Mouse (Mus musculus) heart, postnatal 0 days (tissue): ENCODE measurements around the gene Commd1. TPM values are rescaled to one million over a fixed set of nuclear protein-coding genes. Genes with fewer than 3 reads are reported as not detected.

Experiments
- ATAC-seq: fragments of 200-750 bp; cut with Nextera tagmentation; 2 replicates; pipeline ENCODE4 v1.8.0; 2017; ENCODE audit warnings: low read depth, moderate number of reproducible peaks, moderate library complexity; ENCODE audit not compliant: insufficient read depth
- DNase-seq: peaks from one replicate; pipeline ENCODE4 v3.0.0-alpha.2; 2016; ENCODE audit warnings: low spot score
- H3K27ac ChIP-seq: fragments of 300-500 bp; sonication (generic); 2 replicates; pipeline ENCODE4 v1.5.1; 2014; ENCODE audit warnings: low read depth, mild to moderate bottlenecking
- H3K27me3 ChIP-seq: fragments of 300-500 bp; sonication (generic); 2 replicates; pipeline ENCODE4 v1.6.1; 2014; ENCODE audit warnings: low read length, mixed read lengths; ENCODE audit not compliant: control insufficient read depth, insufficient read depth
- H3K36me3 ChIP-seq: fragments of 300-500 bp; sonication (generic); replicated peaks from 2 replicates; pipeline ENCODE4 v1.6.1; 2014; ENCODE audit warnings: low read length, mixed read lengths; ENCODE audit not compliant: control insufficient read depth, insufficient read depth
- H3K4me1 ChIP-seq: fragments of 300-500 bp; sonication (generic); 2 replicates; pipeline ENCODE4 v1.6.1; 2014; ENCODE audit warnings: antibody characterized with exemption; ENCODE audit not compliant: control insufficient read depth, insufficient read depth
- H3K4me2 ChIP-seq: fragments of 300-500 bp; sonication (generic); 2 replicates; pipeline ENCODE4 v1.6.1; 2014; ENCODE audit warnings: low read depth, mild to moderate bottlenecking, low read length, moderate library complexity
- H3K4me3 ChIP-seq: fragments of 300-500 bp; sonication (generic); 2 replicates; pipeline ENCODE4 v1.5.1; 2014; ENCODE audit warnings: low read depth, low read length
- H3K9ac ChIP-seq: fragments of 300-500 bp; sonication (generic); replicated peaks from 2 replicates; pipeline ENCODE4 v1.6.1; 2014; ENCODE audit warnings: low read depth, low read length, mixed read lengths
- H3K9me3 ChIP-seq: fragments of 300-500 bp; sonication (generic); replicated peaks from 2 replicates; pipeline ENCODE4 v1.6.1; 2016; ENCODE audit warnings: low read length; ENCODE audit not compliant: control insufficient read depth
- CTCF ChIP-seq: IDR thresholded peaks from 2 replicates; pipeline ENCODE4 v1.5.1; 2016; ENCODE audit warnings: antibody characterized with exemption, control low read depth, low read depth
- EP300 ChIP-seq: IDR thresholded peaks from 2 replicates; pipeline ENCODE4 v1.6.1; 2016; ENCODE audit warnings: antibody characterized with exemption, low read depth
- WGBS: fragments of 180-500 bp; shearing (Covaris S2); extraction: QIAGEN DNeasy Blood & Tissue Kit; methylation state at CpG from one replicate; pipeline ENCODE4 v1.1.7; 2014; 5-methylcytosine and 5-hydroxymethylcytosine counted together
- polyA plus RNA-seq: library from polyadenylated mRNA; unstranded; fragments of >200 nt; fragmentation: Nextera tagmentation; extraction: Ambion mirVana; gene quantifications from 2 replicates; pipeline ENCODE4 v1.2.1, GENCODE M21; 2015
- total RNA-seq: library from RNA; depleted of rRNA; stranded (reverse); fragments of >200 nt; gene quantifications from 2 replicates; pipeline ENCODE4 v1.2.3, GENCODE M21; 2014; ENCODE audit warnings: low replicate concordance

Gene Commd1
- total and polyA plus RNA-seq, 2 experiments from 2014 or later = 43.5 to 376 TPM

GRCm38 (mm10) chr11:22972746-22973526, 9.2 kb downstream of the Commd1 start:
- peaks cover under 1% of the 10 kb centered on the region; the same call in 1 of the 2 replicates for H3K9me3 ChIP-seq
- DNase-seq (peak; percentile 22), ATAC-seq (peak; percentile 59)
- H3K4me3 ChIP-seq = peak overlapping the region; percentile 62
- peak overlapping the region; percentile 67 for H3K9ac ChIP-seq
- peak overlapping the region; percentile 75 for H3K4me2 ChIP-seq
- no peaks in the 10 kb centered on the region for H3K27me3 ChIP-seq
- peak overlapping the region; percentile 86 for H3K27ac ChIP-seq
- WGBS = 51% methylated on average over 44 of the region's 46 CpGs
- peaks cover 14% of the 10 kb centered on the region; the same call in 1 of the 2 replicates for H3K36me3 ChIP-seq
- peaks cover 10% of the 10 kb centered on the region; the same call in 1 of the 2 replicates for H3K4me1 ChIP-seq
- TF ChIP-seq EP300 = no peak
- no peak for TF ChIP-seq CTCF

DNA sequence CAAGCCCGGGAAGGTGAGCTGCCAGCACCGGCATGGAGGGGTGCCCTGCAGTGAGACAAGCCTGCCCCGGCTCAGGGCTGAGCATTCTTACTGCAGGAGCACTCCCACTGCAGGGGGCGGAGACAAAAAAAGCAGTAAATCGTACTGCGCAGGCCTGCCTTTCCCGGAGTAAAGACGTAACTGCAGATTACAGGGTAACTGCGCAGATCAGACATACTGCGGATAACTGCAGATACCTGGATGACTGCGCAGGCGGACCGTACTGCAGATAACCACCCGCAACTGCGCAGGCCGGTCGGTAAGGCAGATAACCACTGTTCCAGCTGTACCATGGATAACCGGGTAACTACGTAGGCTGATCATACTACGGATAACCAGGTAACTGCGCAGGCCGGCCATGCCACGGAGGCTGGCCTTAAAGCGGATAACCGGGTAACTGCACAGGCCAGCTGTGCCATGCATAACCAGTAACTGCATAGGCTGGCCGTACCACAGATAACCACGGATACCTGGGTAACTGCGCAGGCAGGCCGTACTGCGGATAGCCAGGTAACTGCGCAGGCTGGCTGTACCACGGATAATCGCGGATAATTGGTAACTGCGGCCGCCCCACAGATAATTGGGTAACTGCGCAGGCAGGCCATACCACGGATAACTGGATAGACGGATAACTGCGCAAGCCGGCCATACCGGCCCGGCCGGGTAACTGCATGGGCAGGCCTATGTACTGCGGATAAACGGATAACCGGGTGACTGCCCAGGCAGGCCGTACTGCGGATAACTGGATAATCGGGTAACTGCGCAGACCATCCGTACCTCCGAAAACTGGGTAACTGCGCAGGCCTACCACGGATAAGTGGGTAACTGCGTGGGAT, 10.1 kb downstream of the Commd1 start, which contains the start of gene Zrsr1:
TSS of gene Zrsr1 (plus strand) at position 171 of the 875 bp plus-strand sequence.
- peaks cover 9% of the 10 kb centered on the region for H3K9me3 ChIP-seq
- peak within 1 kb of the TSS; percentile 43 for H3K9ac ChIP-seq
- no peaks in the 10 kb centered on the region for H3K27me3 ChIP-seq
- peaks cover 10% of the 10 kb centered on the region; the same call in 1 of the 2 replicates for H3K4me1 ChIP-seq
- peak within 1 kb of the TSS; percentile 86 for H3K27ac ChIP-seq
- H3K4me3 ChIP-seq = peak within 1 kb of the TSS; percentile 62
- DNase-seq (peak; percentile 43), ATAC-seq (peak; percentile 54)
- TF ChIP-seq EP300 = no peak
- no peak for TF ChIP-seq CTCF
- peaks cover 11% of the 10 kb centered on the region; the same call in 1 of the 2 replicates for H3K36me3 ChIP-seq
- 50% methylated on average over 56 of the region's 56 CpGs for WGBS
- peak within 1 kb of the TSS; percentile 75 for H3K4me2 ChIP-seq

GRCm38 (mm10) chr11:22970546-22970945, 11.6 kb downstream of the Commd1 start:
- DNase-seq = no peak
- Histone ChIP-seq H3K4me2 (no peak overlapping the region), H3K36me3 (peaks cover 16% of the 10 kb centered on the region; the same call in 1 of the 2 replicates), H3K4me3 (no peak overlapping the region), H3K9me3 (peaks cover 18% of the 10 kb centered on the region), H3K4me1 (peaks cover 8% of the 10 kb centered on the region; the same call in 1 of the 2 replicates), H3K27ac (no peak overlapping the region), H3K27me3 (no peaks in the 10 kb centered on the region), H3K9ac (no peak overlapping the region)
- ATAC-seq = no peak
- TF ChIP-seq CTCF = no peak
- no peak for TF ChIP-seq EP300
- 93% methylated on average over 1 of the region's 1 CpGs for WGBS

DNA sequence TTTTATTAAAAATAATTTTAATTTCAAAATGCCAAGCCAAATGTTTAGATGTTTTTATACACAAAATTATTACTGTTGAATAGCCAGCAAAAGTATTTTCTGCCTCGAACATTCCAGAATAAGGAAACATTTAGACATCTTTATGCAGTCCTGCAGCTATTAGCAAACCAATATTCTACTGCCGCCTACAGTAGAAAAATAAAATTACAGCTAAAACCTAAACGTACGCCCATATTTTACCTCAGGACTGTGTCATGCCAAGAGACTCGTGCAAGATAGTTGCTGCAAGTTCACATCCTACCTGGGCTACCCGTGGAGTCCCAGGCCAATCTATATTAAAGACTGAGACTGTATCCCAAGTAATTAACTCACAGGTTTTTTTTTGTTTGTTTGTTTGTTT, 12.7 kb downstream of the Commd1 start:
- H3K9ac ChIP-seq = no peak overlapping the region
- TF ChIP-seq EP300 (no peak), CTCF (peak; percentile 45)
- 51% methylated on average over 6 of the region's 6 CpGs for WGBS
- H3K4me3 ChIP-seq = no peak overlapping the region
- H3K9me3 ChIP-seq = peaks cover 18% of the 10 kb centered on the region
- no peaks in the 10 kb centered on the region for H3K27me3 ChIP-seq
- no peak overlapping the region for H3K27ac ChIP-seq
- 0 out of 2 replicates have a peak, but pooled peaks cover 5% of the 10 kb centered on the region for H3K4me1 ChIP-seq
- DNase-seq = peak; percentile 27
- ATAC-seq = no peak
- H3K4me2 ChIP-seq = no peak overlapping the region
- peaks cover 16% of the 10 kb centered on the region; the same call in 1 of the 2 replicates for H3K36me3 ChIP-seq

- Histone ChIP-seq H3K27me3 (no peaks in the 10 kb centered on the region), H3K4me3 (no peak overlapping the region), H3K9me3 (peaks cover 18% of the 10 kb centered on the region), H3K27ac (no peak overlapping the region), H3K9ac (no peak overlapping the region), H3K4me2 (no peak overlapping the region), H3K4me1 (no peaks in the 10 kb centered on the region), H3K36me3 (0 out of 2 replicates have a peak, but pooled peaks cover 6% of the 10 kb centered on the region)
- WGBS = 70% methylated on average over 4 of the region's 4 CpGs
- ATAC-seq = no peak
- TF ChIP-seq EP300 (no peak), CTCF (peak; percentile 27; the same call in 1 of the 2 replicates)
- DNase-seq = no peak
Measured at GRCm38 (mm10) chr11:22965503-22965902, 16.7 kb downstream of the Commd1 start.
